In the genomic region with DNA sequence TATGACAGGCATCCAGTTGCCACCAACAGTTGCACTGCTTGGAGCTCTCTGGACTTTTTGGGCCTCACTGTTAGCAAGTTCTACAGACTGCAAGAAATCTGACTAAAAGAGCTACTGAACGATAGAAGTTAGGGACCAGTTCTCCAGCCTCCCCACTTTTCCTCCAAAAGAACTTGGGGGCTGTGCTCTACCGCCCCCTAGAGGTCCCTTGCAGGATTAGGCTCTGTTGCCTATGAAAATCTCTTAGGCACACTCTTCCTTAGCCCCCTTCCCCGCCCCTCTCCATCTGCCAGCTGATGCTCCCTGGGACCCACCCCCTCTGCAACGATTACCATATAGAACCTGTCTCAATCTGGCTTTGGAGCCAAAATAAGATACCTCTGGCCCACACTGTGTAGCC, we compare ENCODE assay signal across 14 mouse cellular contexts. TPM values are rescaled to one million over a fixed set of nuclear protein-coding genes. Genes with fewer than 3 reads are reported as not detected.
DNase-seq lines count a peak whose midpoint lies in the region; ATAC-seq and TF ChIP-seq lines count a peak whose summit lies in the region.
"Had no signal": no experiment of that assay in that cellular context is flagged by ENCODE, and none has a peak within 500 bp of the region (broad histone marks: within the 10 kb centered on the region; RNA-seq: fewer than 3 reads in every experiment).

No protein-coding gene starts in this region.

- 44% methylated on average over 4 of the region's 4 CpGs for WGBS in liver, postnatal 0 days (ENCODE audit: insufficient replicate concordance)
- 47% methylated on average over 4 of the region's 4 CpGs for WGBS in liver, embryonic 12.5 days (ENCODE audit: insufficient replicate concordance)

- H3K4me2 ChIP-seq in liver, postnatal 0 days (ENCODE audit: low read depth, low read length): no peak overlapping the region
- H3K4me2 ChIP-seq in liver, embryonic 12.5 days: no peak overlapping the region
- H3K4me2 ChIP-seq: hindbrain, embryonic 15.5 days; neural tube, embryonic 12.5 days had no signal

- H3K9me3 ChIP-seq in liver, postnatal 0 days (ENCODE audit: low read length): no peaks in the 10 kb centered on the region
- no peaks in the 10 kb centered on the region for H3K9me3 ChIP-seq in liver, embryonic 12.5 days (replicated peaks)
- H3K9me3 ChIP-seq in ES-Bruce4 (replicated peaks; ENCODE audit: control insufficient read depth, insufficient read depth, low read length, poor library complexity, severe bottlenecking): no peaks in the 10 kb centered on the region
- H3K9me3 ChIP-seq: forebrain, embryonic 10.5 days; hindbrain, embryonic 15.5 days; neural tube, embryonic 12.5 days had no signal

- TF ChIP-seq CTCF in liver, postnatal 0 days (IDR thresholded peaks at IDR 0.05; ENCODE audit: low read depth): peak; percentile 44
- TF ChIP-seq CTCF in ES-Bruce4 (IDR thresholded peaks at IDR 0.05; ENCODE audit: low read depth, low read length): peak; percentile 73

- TF ChIP-seq POLR2A in ES-Bruce4 (IDR thresholded peaks at IDR 0.05; ENCODE audit: insufficient read depth, low read length): no peak

- H3K4me1 ChIP-seq in liver, postnatal 0 days (ENCODE audit: insufficient read depth): no peaks in the 10 kb centered on the region
- H3K4me1 ChIP-seq in liver, embryonic 12.5 days: no peaks in the 10 kb centered on the region
- H3K4me1 ChIP-seq in ES-Bruce4 (ENCODE audit: control insufficient read depth, insufficient read depth, low read length): peaks cover 27% of the 10 kb centered on the region

- H3K4me3 ChIP-seq in liver, postnatal 0 days (ENCODE audit: low read depth, low read length): no peak overlapping the region
- no peak overlapping the region for H3K4me3 ChIP-seq in liver, embryonic 12.5 days
- H3K4me3 ChIP-seq in ES-Bruce4 (ENCODE audit: low read depth, low read length): no peak overlapping the region
- H3K4me3 ChIP-seq: forebrain, embryonic 10.5 days; hindbrain, embryonic 15.5 days; neural tube, embryonic 12.5 days had no signal

- no peaks in the 10 kb centered on the region for H3K27me3 ChIP-seq in liver, postnatal 0 days (ENCODE audit: insufficient read depth, low read length)
- peaks cover 19% of the 10 kb centered on the region; the same call in 1 of the 2 replicates for H3K27me3 ChIP-seq in liver, embryonic 12.5 days (replicated peaks)
- no peaks in the 10 kb centered on the region for H3K27me3 ChIP-seq in ES-Bruce4 (ENCODE audit: control insufficient read depth, insufficient read depth, low read length, poor library complexity, severe bottlenecking)
- H3K27me3 ChIP-seq: hindbrain, embryonic 15.5 days; neural tube, embryonic 12.5 days had no signal

- TF ChIP-seq EP300 in liver, postnatal 0 days (IDR thresholded peaks at IDR 0.05; ENCODE audit: low read depth): no peak
- TF ChIP-seq EP300 in ES-Bruce4 (IDR thresholded peaks at IDR 0.05; ENCODE audit: insufficient read depth, low read depth, low read length): no peak

- H3K27ac ChIP-seq in liver, postnatal 0 days (ENCODE audit: low read depth): no peak overlapping the region
- no peak overlapping the region for H3K27ac ChIP-seq in liver, embryonic 12.5 days
- 0 out of 2 replicates have a peak overlapping the region, but pooled peaks have one; percentile 6 for H3K27ac ChIP-seq in ES-Bruce4 (ENCODE audit: insufficient read depth, low read length)
- H3K27ac ChIP-seq: forebrain, embryonic 10.5 days; hindbrain, embryonic 15.5 days; neural tube, embryonic 12.5 days had no signal

- H3K9ac ChIP-seq in liver, postnatal 0 days (replicated peaks): no peak overlapping the region
- no peak overlapping the region for H3K9ac ChIP-seq in liver, embryonic 12.5 days
- H3K9ac ChIP-seq in ES-Bruce4 (ENCODE audit: low read depth, poor library complexity, severe bottlenecking): no peak overlapping the region
- H3K9ac ChIP-seq: hindbrain, embryonic 15.5 days; neural tube, embryonic 12.5 days had no signal

- peak; percentile 40 for DNase-seq in adrenal gland, postnatal 10 days
- DNase-seq in adrenal gland, postnatal 4 days (ENCODE audit: low spot score in 2 of 2): no peak
- no peak for DNase-seq in liver, postnatal 0 days
- peak; percentile 13 for DNase-seq in lung, postnatal 36 days
- DNase-seq in ovary, postnatal 36 days (ENCODE audit: low spot score): no peak
- DNase-seq: kidney, postnatal 4 days; right cerebral cortex, postnatal 25 days had no signal

- ATAC-seq in liver, postnatal 0 days: no peak
- no peak for ATAC-seq in liver, embryonic 12.5 days
- ATAC-seq in frontal cortex, adult (ENCODE audit: low TSS enrichment): no peak

- no peaks in the 10 kb centered on the region for H3K36me3 ChIP-seq in liver, postnatal 0 days (replicated peaks; ENCODE audit: insufficient read depth, low read length)
- H3K36me3 ChIP-seq in liver, embryonic 12.5 days: no peaks in the 10 kb centered on the region
- no peaks in the 10 kb centered on the region for H3K36me3 ChIP-seq in ES-Bruce4 (ENCODE audit: control insufficient read depth, insufficient read depth, low read length, poor library complexity, severe bottlenecking)
- H3K36me3 ChIP-seq: forebrain, embryonic 10.5 days; hindbrain, embryonic 15.5 days; neural tube, embryonic 12.5 days had no signal

RNA-seq across cellular contexts. Expression of gene Gjb5, which starts 5.3 kb away (rescaled TPM):
- total RNA-seq in adrenal gland, postnatal 10 days (2021): under 1 TPM; 0.75 to 0.82 TPM
- total RNA-seq in adrenal gland, postnatal 4 days (2021): 1 to 10 TPM in 1 of 2 experiments, under 1 TPM in 1; 0.65 to 1.1 TPM
- 0.06 and 0.14 TPM in 2 replicates for polyA plus RNA-seq in liver, postnatal 0 days (2015; fragmentation: Nextera tagmentation; extraction: Ambion mirVana)
- 0.14 and 0.23 TPM in 2 replicates for polyA plus RNA-seq in liver, embryonic 12.5 days (2016; fragmentation: Nextera tagmentation; extraction: Ambion mirVana)
- 15.9 and 16.5 TPM in 2 replicates for polyA plus RNA-seq in ES-Bruce4 (2011; ENCODE audit: insufficient read depth, insufficient read length, low read depth, missing spikeins)

RNA-seq across cellular contexts. Expression of gene Gjb4, which starts 9.4 kb away (rescaled TPM):
- not detected for total RNA-seq in adrenal gland, postnatal 10 days (2021)
- not detected for total RNA-seq in adrenal gland, postnatal 4 days (2021)
- polyA plus RNA-seq in liver, postnatal 0 days (2015; fragmentation: Nextera tagmentation; extraction: Ambion mirVana): not detected in 2 replicates
- not detected in 2 replicates for polyA plus RNA-seq in liver, embryonic 12.5 days (2016; fragmentation: Nextera tagmentation; extraction: Ambion mirVana)
- polyA plus RNA-seq in ES-Bruce4 (2011; ENCODE audit: insufficient read depth, insufficient read length, low read depth, missing spikeins): 2.1 and 2.6 TPM in 2 replicates
- total RNA-seq: heart, adult 8-10 months had no signal
- polyA plus RNA-seq: forebrain, embryonic 10.5 days; hindbrain, embryonic 15.5 days; neural tube, embryonic 12.5 days had no signal

RNA-seq across cellular contexts. Expression of gene Gjb3, which starts 32.7 kb away (rescaled TPM):
- total RNA-seq in adrenal gland, postnatal 10 days (2021): under 1 TPM; 0.27 to 0.42 TPM
- under 1 TPM; 0.20 to 0.62 TPM for total RNA-seq in adrenal gland, postnatal 4 days (2021)
- polyA plus RNA-seq in liver, postnatal 0 days (2015; fragmentation: Nextera tagmentation; extraction: Ambion mirVana): 0.24 and 0.34 TPM in 2 replicates
- 0.16 TPM in 1 of 2 replicates, not detected in the other for polyA plus RNA-seq in liver, embryonic 12.5 days (2016; fragmentation: Nextera tagmentation; extraction: Ambion mirVana)
- polyA plus RNA-seq in ES-Bruce4 (2011; ENCODE audit: insufficient read depth, insufficient read length, low read depth, missing spikeins): 57.2 and 66.7 TPM in 2 replicates

RNA-seq across cellular contexts. Expression of gene Gja4, which starts 49.5 kb away (rescaled TPM):
- total RNA-seq in adrenal gland, postnatal 10 days (2021): 10 to 100 TPM; 13.3 to 15.4 TPM
- 10 to 100 TPM; 12.0 to 13.9 TPM for total RNA-seq in adrenal gland, postnatal 4 days (2021)
- 2.7 and 3.1 TPM in 2 replicates for polyA plus RNA-seq in liver, postnatal 0 days (2015; fragmentation: Nextera tagmentation; extraction: Ambion mirVana)
- polyA plus RNA-seq in liver, embryonic 12.5 days (2016; fragmentation: Nextera tagmentation; extraction: Ambion mirVana): 2.5 and 3.1 TPM in 2 replicates
- 1.4 TPM in 2 replicates for polyA plus RNA-seq in ES-Bruce4 (2011; ENCODE audit: insufficient read depth, insufficient read length, low read depth, missing spikeins)

Comparison
In these comparisons a context has a peak if more than half of its experiments do, and no peak if none do; other contexts are left out.
1. DNase-seq: peak in adrenal gland, postnatal 10 days (single experiment) and lung, postnatal 36 days (single experiment); none in adrenal gland, postnatal 4 days (0 of 2), liver, postnatal 0 days (single experiment) and ovary, postnatal 36 days (single experiment).
2. RNA of gene Gjb5, which starts 5.3 kb away (polyA plus RNA-seq): 15.9 to 16.5 TPM in ES-Bruce4; 0.14 to 0.23 TPM in liver, embryonic 12.5 days and 0.06 to 0.14 TPM in liver, postnatal 0 days; every median in the first group is over 10 times any median in the second.
3. RNA of gene Gjb3, which starts 32.7 kb away (polyA plus RNA-seq): 57.2 to 66.7 TPM in ES-Bruce4; 0.24 to 0.34 TPM in liver, postnatal 0 days and 0.16 TPM in liver, embryonic 12.5 days; every median in the first group is over 10 times any median in the second.